Mouse (Mus musculus): ENCODE results near the gene Nrcam. TPM values are rescaled to one million over a fixed set of nuclear protein-coding genes. Genes with fewer than 3 reads are reported as not detected.
A peak's percentile ranks its signal among the peaks of the same experiment; 100 is the strongest.

The Nrcam gene
- total RNA-seq, 2 experiments from 2014 or later, result 0.74 to 1.5 TPM

GRCm38 (mm10) chr12:44519440-44520141 is 190.9 kb downstream of the Nrcam start:
- DNase-seq, result no peak

- DNase-seq, result no peak
Measured at GRCm38 (mm10) chr12:44521496-44521895, 192.8 kb downstream of the Nrcam start.

GRCm38 (mm10) chr12:44524621-44525565 is 196.2 kb downstream of the Nrcam start:
- no peak for DNase-seq

GRCm38 (mm10) chr12:44528391-44529016 is 199.8 kb downstream of the Nrcam start:
- no peak for DNase-seq

GRCm38 (mm10) chr12:44532337-44533113 is 203.8 kb downstream of the Nrcam start:
- DNase-seq, result no peak

- DNase-seq, result no peak
Measured at GRCm38 (mm10) chr12:44534100-44534633, 205.5 kb downstream of the Nrcam start.

GRCm38 (mm10) chr12:44535623-44536022 is 206.9 kb downstream of the Nrcam start:
- no peak for DNase-seq

GRCm38 (mm10) chr12:44547721-44548369 is 219.2 kb downstream of the Nrcam start:
- no peak for DNase-seq

GRCm38 (mm10) chr12:44548465-44548864 is 219.8 kb downstream of the Nrcam start:
- DNase-seq, result no peak

- DNase-seq, result no peak
Measured at GRCm38 (mm10) chr12:44551614-44552013, 222.9 kb downstream of the Nrcam start.

- no peak for DNase-seq
Measured at GRCm38 (mm10) chr12:44554051-44554450, 225.4 kb downstream of the Nrcam start.

- DNase-seq, result no peak
Measured at GRCm38 (mm10) chr12:44554808-44555207, 226.1 kb downstream of the Nrcam start.

GRCm38 (mm10) chr12:44560002-44560401 is 231.3 kb downstream of the Nrcam start:
- DNase-seq, result no peak

- no peak for DNase-seq
Measured at GRCm38 (mm10) chr12:44570070-44570469, 241.4 kb downstream of the Nrcam start.

- no peak for DNase-seq
Measured at GRCm38 (mm10) chr12:44572664-44573063, 244.0 kb downstream of the Nrcam start.

GRCm38 (mm10) chr12:44574167-44574566 is 245.5 kb downstream of the Nrcam start:
- DNase-seq, result no peak

GRCm38 (mm10) chr12:44601410-44602149 is 272.9 kb downstream of the Nrcam start:
- DNase-seq, result peak; percentile 14

- no peak for DNase-seq
Measured at GRCm38 (mm10) chr12:44602269-44602957, 273.7 kb downstream of the Nrcam start.

GRCm38 (mm10) chr12:44602958-44603331 is 274.3 kb downstream of the Nrcam start:
- DNase-seq, result no peak

- DNase-seq, result no peak
Measured at GRCm38 (mm10) chr12:44617001-44617421, 288.3 kb downstream of the Nrcam start.

All from gastrocnemius, postnatal 25 days (tissue).